Mouse (Mus musculus) G1E (cell line): ENCODE results near the gene Ube2v1. TPM values are rescaled to one million over a fixed set of nuclear protein-coding genes. Genes with fewer than 3 reads are reported as not detected.

ENCODE experiments used
- ATAC-seq: 2 replicates; pipeline ENCODE4 v1.8.0; 2016; ENCODE audit warnings: mild to moderate bottlenecking; ENCODE audit not compliant: insufficient number of reproducible peaks, poor library complexity, low FRiP score, severe bottlenecking; ENCODE audit errors: extremely low read depth
- DNase-seq: peaks from one replicate; pipeline ENCODE4 v3.0.0; 2012; ENCODE audit warnings: low spot score
- H3K27me3 ChIP-seq: 2 replicates; pipeline ENCODE4 v1.6.1; 2012; ENCODE audit warnings: mild to moderate bottlenecking, low read length, inconsistent platforms; ENCODE audit not compliant: insufficient read depth
- H3K36me3 ChIP-seq: replicated peaks from 2 replicates; pipeline ENCODE3; 2012; ENCODE audit warnings: mild to moderate bottlenecking, inconsistent platforms
- H3K4me1 ChIP-seq: 2 replicates; pipeline ENCODE4 v1.6.1; 2012; ENCODE audit warnings: low read depth, low read length, inconsistent platforms, mixed read lengths; ENCODE audit not compliant: insufficient read depth
- H3K4me3 ChIP-seq: 2 replicates; pipeline ENCODE4 v1.5.1; 2012; ENCODE audit warnings: low read depth, mild to moderate bottlenecking, inconsistent platforms, low read length, moderate library complexity, mixed read lengths
- H3K9me3 ChIP-seq: replicated peaks from 2 replicates; pipeline ENCODE4 v1.6.1; 2012; ENCODE audit warnings: inconsistent platforms
- CTCF ChIP-seq: IDR thresholded peaks from 2 replicates; pipeline ENCODE4 v1.5.1; 2012; ENCODE audit warnings: low read depth, low read length, inconsistent platforms, mixed read lengths
- GATA1 ChIP-seq: IDR thresholded peaks from 2 replicates; pipeline ENCODE4 v1.6.1; 2012; ENCODE audit warnings: borderline replicate concordance, low read length, inconsistent platforms, mixed read lengths
- GATA2 ChIP-seq: IDR thresholded peaks from 2 replicates; pipeline ENCODE4 v1.6.1; 2012; ENCODE audit warnings: low read depth, low read length, inconsistent platforms, borderline replicate concordance
- POLR2AphosphoS5 ChIP-seq: IDR thresholded peaks from 2 replicates; pipeline ENCODE4 v1.6.1; 2012; ENCODE audit warnings: low read depth, low read length, inconsistent platforms; ENCODE audit not compliant: insufficient replicate concordance
- TAL1 ChIP-seq: conservative IDR thresholded peaks from 2 replicates; pipeline ENCODE4 v1.6.1; 2012; ENCODE audit warnings: low read depth, low read length, inconsistent platforms, mixed read lengths
- polyA plus RNA-seq: library from polyadenylated mRNA; stranded (reverse); fragments of >175 nt; gene quantifications from 2 replicates; pipeline ENCODE4 v1.2.3, GENCODE M21; 2012
- total RNA-seq, 2 experiments: library from RNA; stranded (forward) in 1 of 2; stranded (reverse) in 1 of 2; fragments of 200-1000 nt in 1 of 2; fragments of >200 nt in 1 of 2; fragmentation: Nextera tagmentation in 1 of 2; gene quantifications; 2 replicates each; pipeline ENCODE4 v1.2.3; 2014 to 2017

The Ube2v1 gene
- total and polyA plus RNA-seq, 3 experiments, result 83.9 to 203 (median 149) TPM

DNA sequence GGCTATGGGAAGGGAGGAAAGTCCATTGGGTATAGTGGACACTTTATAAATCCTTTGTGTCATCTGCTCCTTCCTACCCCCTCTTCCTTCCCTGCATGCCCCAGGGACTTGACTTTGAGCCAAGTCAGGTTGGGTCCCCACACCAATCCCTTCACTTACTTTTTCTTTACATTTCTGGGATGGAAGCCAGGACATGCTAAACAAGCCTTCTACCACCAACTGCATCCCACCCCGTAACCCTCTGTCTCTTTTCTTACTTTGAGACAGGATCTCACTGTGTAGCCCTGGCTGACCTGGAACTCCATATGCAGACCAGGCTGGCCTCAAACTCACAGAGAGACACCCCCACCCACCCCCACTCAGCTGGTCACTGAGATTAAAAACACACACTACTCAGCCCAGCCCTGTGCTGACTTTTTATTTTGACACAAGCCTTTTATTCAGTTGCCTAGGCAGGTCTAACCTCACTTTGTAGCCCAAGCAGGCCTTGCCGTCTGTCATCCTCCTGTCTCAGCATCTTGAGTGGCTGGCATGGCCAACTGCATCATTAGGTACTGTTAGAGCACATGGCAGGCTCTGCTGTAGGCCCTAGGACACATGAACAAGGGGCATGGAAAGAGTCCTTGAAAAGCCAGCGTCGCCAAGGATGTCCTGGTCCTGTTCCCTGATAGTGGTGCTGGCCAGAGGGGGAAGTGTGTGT, 38.2 kb downstream of the Ube2v1 start:
- no peak for TF ChIP-seq GATA1
- no peak for TF ChIP-seq POLR2AphosphoS5
- no peak for TF ChIP-seq GATA2
- TF ChIP-seq TAL1, result no peak
- no peak for TF ChIP-seq CTCF
- Histone ChIP-seq H3K4me1 (no peaks in the 10 kb centered on the region), H3K27me3 (peaks cover 39% of the 10 kb centered on the region), H3K36me3 (no peaks in the 10 kb centered on the region), H3K4me3 (no peak overlapping the region), H3K9me3 (no peaks in the 10 kb centered on the region)
- ATAC-seq, result no peak
- DNase-seq, result no peak

DNA sequence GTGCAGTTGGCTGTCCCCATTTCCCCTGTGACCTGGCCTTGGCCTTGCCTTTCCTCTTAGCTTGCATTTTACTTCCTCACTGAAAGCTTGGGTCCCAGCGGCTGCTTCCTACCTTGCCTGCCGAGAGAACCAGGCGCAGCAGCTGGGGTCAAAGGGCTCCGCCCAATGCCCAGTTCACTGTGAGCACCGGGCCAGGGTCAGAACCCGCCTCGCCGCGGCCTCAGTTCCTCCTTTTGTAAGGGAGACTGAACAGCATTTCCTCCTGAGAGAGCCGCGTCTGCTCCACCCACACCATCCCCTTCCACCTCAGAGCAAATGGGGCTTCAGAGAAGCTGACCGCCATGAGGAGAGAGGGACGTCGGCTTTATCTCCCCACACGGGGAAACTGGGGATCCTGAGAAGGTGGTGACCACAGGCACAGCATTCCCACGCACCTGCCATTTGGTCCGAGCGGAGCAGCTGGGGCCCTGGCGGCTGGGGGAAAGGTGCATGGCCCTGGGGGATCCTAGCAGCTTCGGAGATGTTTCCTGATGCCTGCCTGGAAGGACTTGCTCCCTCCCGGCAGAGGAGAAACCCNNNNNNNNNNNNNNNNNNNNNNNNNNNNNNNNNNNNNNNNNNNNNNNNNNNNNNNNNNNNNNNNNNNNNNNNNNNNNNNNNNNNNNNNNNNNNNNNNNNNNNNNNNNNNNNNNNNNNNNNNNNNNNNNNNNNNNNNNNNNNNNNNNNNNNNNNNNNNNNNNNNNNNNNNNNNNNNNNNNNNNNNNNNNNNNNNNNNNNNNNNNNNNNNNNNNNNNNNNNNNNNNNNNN, 42.9 kb downstream of the Ube2v1 start:
- Histone ChIP-seq H3K4me1 (no peaks in the 10 kb centered on the region), H3K9me3 (no peaks in the 10 kb centered on the region), H3K4me3 (no peak overlapping the region), H3K27me3 (peaks cover 42% of the 10 kb centered on the region), H3K36me3 (no peaks in the 10 kb centered on the region)
- no peak for TF ChIP-seq GATA1
- ATAC-seq (no peak), DNase-seq (no peak)

DNA sequence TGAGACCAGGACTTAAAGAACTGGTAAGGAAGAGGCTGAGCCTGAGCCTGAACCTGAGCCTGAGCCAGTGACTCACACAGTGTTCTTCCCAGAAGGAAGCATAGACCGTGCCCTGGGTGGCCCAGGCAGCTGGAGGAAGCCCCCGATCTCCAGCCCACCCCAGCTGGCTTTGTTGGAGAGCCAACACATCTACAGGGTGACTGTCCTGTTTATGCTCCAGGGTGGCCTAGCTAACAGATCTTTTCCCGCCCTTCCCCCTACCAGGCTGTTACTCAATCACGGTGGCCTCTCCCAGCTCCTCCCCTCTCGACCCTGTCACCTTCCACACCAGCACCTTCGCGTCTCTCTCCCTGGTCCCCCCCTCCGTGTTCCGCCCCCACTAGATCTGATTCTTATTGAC, 44.9 kb downstream of the Ube2v1 start:
- H3K4me1 ChIP-seq, result no peaks in the 10 kb centered on the region
- no peak overlapping the region for H3K4me3 ChIP-seq
- TF ChIP-seq TAL1, result no peak
- TF ChIP-seq GATA2, result no peak
- no peak for TF ChIP-seq CTCF
- no peak for TF ChIP-seq GATA1
- no peak for TF ChIP-seq POLR2AphosphoS5
- DNase-seq (no peak), ATAC-seq (no peak)
- H3K36me3 ChIP-seq, result no peaks in the 10 kb centered on the region
- no peaks in the 10 kb centered on the region for H3K9me3 ChIP-seq
- peaks cover 61% of the 10 kb centered on the region for H3K27me3 ChIP-seq

DNA sequence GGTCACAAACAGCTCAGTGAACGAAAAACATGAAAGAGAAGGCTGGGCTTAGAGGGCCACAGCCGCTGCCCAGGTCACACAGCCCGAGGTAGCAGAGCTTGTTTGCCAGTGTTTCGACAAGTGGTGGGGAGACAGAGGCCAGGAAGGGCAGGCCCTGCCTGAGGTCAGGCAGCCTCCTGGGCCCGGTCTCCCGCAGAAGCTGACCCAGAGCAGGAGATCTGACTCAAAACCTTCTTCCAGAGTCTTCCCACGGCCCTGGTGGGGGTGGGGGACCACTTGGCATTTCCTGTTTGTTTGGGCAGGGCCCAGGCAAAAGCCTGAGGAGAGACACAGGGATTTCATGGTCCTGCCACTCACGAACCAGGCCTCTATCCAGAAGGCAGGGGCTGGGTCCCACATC, 45.9 kb downstream of the Ube2v1 start:
- Histone ChIP-seq H3K36me3 (no peaks in the 10 kb centered on the region), H3K4me3 (no peak overlapping the region), H3K4me1 (no peaks in the 10 kb centered on the region), H3K27me3 (peaks cover 63% of the 10 kb centered on the region), H3K9me3 (no peaks in the 10 kb centered on the region)
- ATAC-seq, result no peak
- no peak for TF ChIP-seq POLR2AphosphoS5
- TF ChIP-seq GATA2, result no peak
- TF ChIP-seq GATA1, result no peak
- TF ChIP-seq CTCF, result no peak
- no peak for TF ChIP-seq TAL1
- DNase-seq, result no peak

DNA sequence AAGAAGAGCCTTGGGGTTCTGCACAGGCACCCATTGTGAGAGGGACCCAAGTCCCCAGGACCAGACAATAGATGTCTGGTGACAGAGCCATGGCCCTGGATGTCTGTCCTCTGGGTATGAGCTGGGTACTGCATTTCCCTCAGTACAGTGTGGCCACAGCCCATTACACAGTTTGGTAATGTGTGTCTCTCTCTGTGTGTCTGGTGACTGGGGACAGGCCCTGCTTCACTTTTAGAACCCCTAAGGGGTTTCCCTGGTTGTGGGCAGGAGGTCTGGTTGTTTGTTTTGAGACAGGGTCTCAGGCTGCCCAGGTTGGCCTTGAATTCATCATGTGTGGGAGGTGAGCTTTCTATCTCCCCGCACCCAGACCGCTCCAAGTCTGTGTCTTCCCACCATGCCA, 46.6 kb downstream of the Ube2v1 start:
- H3K9me3 ChIP-seq, result no peaks in the 10 kb centered on the region
- no peak for TF ChIP-seq TAL1
- ATAC-seq (no peak), DNase-seq (no peak)
- H3K36me3 ChIP-seq, result no peaks in the 10 kb centered on the region
- H3K4me3 ChIP-seq, result no peak overlapping the region
- peaks cover 62% of the 10 kb centered on the region for H3K27me3 ChIP-seq
- no peaks in the 10 kb centered on the region for H3K4me1 ChIP-seq

DNA sequence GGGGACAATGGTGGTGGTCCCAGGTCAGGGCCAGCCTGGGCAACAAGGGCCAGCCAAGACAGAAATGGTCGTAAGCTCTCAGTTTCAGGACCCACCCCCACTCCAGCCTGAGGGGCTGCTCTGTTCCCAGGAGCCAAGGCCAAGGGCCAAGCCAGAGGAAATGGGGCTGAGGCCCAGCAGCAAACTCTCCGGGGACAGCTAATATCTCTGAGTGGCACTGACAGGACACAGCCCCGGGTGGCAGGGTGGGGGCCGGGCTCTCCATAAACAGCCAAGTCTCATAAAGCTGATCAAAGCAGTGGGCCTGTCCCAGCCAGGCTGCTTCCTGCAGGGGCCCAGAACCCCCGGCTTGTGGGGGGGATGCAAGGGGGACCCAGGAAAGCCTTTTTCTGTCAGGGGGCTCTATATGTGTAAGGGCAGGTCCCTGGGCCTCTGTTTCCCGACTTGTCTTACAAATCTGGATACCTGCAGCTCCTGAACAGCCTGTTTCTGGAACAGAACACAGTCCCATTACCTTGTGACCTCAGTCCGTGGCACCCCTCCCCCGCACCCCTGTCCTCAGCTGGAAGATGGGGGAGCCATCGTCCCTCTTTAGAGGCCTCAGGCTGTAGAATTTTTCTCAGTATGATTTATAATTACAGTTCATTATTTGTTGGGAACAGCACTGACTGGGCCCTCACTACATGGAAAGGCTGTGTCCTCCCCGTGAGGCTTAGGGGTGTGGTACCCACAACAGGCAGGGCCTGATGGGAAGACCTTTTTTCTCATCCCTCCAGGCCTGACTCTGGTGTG, 48.5 kb downstream of the Ube2v1 start:
- Histone ChIP-seq H3K9me3 (no peaks in the 10 kb centered on the region), H3K36me3 (no peaks in the 10 kb centered on the region), H3K4me3 (no peak overlapping the region), H3K4me1 (peaks cover 5% of the 10 kb centered on the region), H3K27me3 (peaks cover 54% of the 10 kb centered on the region)
- ATAC-seq (no peak), DNase-seq (no peak)
- TF ChIP-seq POLR2AphosphoS5 (no peak), GATA1 (no peak), GATA2 (no peak), TAL1 (no peak), CTCF (no peak)
